Mouse (Mus musculus): ENCODE results near the gene Usb1.

Usb1 gene

GRCm38 (mm10) chr8:95335706-95336105 lies 3.6 kb downstream of the Usb1 start:
- WGBS, result 83% methylated on average over 1 of the region's 1 CpGs

GRCm38 (mm10) chr8:95341721-95342120 lies 9.6 kb downstream of the Usb1 start:
- 74% methylated on average over 5 of the region's 5 CpGs for whole genome bisulfite sequencing

DNA sequence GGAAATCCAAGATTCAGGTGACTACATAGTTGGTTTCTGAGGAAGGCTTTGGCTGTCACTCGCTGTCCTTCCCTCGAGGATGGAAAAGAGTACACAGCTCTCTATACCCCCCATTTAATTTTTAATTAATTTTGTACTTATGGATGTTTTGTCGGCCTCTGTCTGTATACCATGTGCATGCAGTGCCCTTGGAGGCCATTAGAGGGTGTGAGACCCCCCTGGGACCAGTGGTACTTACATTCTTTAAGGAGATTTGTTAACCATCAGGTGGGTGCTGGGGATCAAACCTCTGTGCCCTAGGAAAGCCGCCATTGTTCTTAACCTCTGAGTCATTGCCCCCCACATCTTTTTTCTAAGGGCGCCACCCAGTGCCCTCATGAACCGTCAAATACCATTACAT lies 12.6 kb downstream of the Usb1 start:
- 86% methylated on average over 6 of the region's 6 CpGs for WGBS

DNA sequence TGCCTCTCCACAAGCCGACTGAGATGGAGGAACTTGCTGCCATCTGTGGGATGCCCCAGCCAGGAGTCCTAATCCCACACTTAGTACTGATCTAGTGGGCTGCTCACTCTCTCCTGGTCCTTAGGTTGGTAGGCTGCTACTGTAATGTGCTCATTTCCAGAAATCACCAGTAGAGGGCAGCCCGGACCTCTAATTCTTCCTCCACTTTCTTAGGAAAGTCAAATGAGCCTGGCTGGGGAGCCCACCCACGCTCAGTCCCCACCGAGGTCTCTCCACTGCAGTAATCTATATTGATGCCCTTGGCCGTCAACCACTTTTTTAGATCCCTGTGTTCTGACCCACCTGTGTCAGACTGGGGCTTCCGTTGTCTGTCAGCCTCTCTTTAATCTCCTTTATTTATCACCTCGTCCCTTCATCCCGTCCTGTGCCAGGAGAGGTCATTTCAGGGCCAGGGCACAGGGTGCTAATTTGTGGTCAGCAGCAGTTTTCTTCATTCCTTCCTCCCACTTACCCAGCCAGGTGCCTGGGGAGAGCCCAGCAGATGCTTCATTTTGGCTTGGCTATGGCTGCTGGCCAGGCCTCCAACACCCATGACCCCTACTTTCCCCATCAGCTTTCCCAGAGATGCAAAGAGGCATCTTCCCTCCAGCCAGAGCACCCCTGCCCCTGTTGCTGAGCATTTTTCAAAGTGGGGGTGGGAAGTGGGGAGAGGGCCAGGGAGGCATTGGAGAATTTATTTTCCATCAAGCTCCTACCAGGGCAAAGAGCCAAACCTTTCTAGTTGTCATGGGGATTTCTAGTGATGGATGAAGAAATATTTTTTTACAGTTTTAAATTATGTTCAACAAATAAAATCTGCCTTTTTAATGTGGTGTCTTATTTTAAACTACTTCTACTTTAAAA lies 14.8 kb downstream of the Usb1 start:
- WGBS, result 36% methylated on average over 8 of the region's 8 CpGs

DNA sequence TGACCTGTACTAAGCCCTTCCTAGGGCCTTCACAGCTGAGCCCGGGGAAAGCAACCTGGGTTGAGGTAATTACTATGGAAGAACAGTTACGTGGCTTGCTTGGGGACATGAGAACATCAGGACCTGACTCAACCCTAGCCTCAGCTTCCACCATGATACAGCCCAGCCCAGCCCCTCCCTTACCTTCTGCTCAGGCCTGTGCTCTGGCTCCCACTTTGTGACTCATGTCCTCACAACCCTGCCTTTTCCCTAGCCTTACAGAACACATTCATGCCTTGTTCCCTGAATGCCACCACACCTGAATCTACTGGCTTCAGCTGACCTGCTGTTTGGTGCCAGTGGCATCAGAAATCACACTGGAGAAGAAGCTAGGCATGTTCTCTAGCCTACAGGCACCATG lies 16.3 kb downstream of the Usb1 start:
- 82% methylated on average over 2 of the region's 2 CpGs for WGBS

- 12% methylated on average over 19 of the region's 19 CpGs for WGBS
These were observed 16.9 kb downstream of the Usb1 start for GRCm38 (mm10) chr8:95348811-95349630.

GRCm38 (mm10) chr8:95351461-95351860 lies 19.4 kb downstream of the Usb1 start:
- 3% methylated on average over 15 of the region's 15 CpGs for WGBS

DNA sequence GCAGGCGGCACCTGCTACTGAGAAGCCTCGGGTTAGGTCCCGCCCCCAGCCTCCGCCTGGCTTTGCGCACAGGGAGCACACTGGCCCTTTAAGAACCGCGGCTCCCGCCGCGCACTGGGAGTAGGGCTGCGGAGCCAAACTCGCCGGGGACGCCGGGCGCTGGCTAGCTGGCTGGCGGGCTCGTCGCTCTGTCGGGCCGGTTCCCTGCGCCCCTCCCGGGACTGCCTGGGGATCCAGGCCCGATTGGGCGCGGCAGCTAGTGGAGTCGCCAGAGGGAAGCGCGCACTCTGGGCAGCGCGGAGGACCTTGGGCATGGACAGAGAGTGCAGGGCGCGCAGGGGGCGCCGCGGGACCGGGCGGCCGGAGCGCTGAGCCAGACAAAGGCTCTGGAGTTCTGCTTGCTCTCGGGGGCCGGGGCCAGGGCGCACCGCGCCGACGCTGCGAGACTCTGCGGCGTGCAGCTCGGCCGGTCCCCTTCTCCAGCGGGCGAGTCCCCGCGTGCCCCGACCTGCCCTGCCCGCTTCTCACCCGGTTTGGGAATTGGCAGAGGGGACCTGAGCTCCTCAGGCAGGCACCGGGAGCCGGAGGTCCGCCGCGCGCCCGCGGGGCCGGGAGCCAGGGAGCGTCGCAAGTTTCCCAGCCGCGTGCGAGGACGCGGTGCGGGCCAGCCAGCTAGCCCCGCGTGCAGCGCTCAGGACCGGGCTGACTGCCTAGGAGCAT lies 20.2 kb downstream of the Usb1 start, which contains the start of gene Mmp15:
Gene Mmp15 (plus strand): TSS at position 118 of the 720 bp plus-strand sequence.
- WGBS, result under 1% methylated on average over 80 of the region's 80 CpGs

DNA sequence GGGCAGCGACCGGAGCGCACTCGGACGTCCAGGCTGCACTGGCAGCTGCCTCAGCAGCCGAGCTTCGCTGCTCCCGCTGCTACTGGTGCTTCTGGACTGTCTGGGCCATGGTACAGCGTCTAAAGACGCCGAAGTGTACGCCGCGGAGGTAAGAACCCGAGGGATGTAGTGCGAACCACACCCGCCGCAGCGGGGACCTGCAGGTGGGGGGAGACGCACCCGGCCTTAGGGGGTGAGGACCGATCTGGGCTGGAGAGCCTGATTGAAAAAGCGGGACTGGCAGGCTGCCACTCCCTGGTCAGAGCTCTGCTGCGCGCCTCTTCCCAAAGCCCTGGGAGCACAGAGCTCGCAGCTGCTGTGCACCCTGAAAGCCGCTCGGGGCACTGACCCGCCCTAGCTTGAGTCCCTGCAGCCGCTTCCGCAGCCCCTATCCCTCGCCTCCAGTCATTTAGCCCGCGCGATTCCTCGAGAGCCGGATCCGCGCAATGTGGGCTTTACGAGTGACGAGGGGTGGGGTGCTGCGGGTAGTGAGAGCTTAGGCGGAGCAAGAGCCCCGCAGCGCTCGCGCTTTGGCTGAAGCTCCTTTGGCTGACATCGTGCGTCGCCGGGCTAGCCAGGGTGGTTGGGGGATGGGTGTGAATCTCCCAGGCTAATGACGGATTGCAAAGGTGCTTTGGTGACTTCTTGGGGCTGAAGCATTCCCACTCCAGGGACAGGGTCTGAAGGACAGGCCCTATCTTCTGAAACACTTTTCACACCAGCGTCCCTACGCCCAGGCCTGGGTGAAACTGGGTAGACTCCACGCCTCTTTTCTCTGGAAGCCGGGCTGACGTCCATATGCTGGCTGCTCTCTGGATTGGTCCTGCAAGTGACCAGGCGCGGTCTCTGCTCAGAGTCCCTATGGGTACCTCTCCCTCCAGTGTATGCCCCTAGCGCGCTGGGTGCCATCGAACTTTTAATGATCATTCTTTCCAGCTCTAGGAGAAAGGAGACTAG lies 21.1 kb downstream of the Usb1 start:
- 11% methylated on average over 62 of the region's 62 CpGs for WGBS

GRCm38 (mm10) chr8:95354606-95355005 lies 22.5 kb downstream of the Usb1 start:
- 96% methylated on average over 2 of the region's 2 CpGs for WGBS

DNA sequence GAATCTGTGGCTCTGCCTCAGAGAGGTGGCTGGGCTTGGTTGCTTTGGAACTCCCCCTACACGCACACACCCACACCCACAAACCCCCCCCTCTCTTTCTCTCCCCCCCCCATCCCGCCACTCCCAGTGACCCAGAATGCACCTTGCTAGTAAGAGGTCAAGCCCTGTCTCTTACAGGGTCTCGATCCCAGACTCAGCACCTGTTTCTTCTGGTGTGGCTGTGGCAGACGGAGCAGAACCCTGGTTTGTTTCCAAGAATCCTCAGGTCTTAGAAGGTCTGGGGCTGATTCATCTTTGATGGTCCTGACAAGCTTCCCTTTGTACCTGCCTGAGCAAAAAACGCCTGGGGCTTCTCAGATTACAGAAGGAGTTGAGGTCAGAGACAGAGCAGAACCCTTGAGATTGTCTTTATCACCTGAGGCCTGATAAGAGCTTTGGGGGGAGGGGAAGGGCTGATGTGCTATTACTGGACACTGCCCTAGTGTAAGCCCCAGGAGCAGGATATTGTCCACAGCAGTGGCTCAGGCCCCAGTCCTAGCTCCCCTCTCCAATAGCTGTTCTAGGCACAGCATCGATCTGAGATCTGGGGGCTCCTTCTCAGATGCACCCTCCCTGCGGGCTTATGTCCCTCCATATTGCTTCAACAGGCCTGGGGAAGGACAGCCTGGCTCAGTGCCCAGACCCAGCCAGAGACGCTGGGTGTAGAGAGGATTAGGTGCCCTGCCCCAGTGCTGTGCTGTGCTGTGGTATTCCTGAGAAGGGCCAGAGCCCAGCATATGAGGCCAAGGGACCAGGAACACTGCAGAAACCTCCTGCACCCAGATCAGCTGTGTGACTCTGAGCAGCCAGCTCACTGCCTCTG lies 26.7 kb downstream of the Usb1 start:
- 71% methylated on average over 8 of the region's 8 CpGs for WGBS

- 62% methylated on average over 7 of the region's 7 CpGs for WGBS
These were observed 28.3 kb downstream of the Usb1 start for GRCm38 (mm10) chr8:95360181-95361015.

DNA sequence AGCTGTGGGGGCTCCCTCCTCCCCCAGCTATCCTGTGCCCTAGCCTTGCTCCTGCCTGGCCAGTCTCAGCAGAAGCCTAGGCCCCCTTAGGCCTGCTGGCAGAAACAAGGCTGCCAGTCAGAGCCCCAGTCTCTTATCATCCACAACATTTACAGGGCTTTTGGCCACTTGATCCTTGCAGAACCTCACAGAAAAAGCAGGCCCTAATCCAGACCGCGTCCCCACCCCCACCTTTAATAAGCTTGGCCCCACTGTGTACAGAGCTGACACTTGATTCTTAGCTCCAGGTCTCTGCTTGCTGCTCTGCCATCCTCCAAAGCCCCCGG lies 28.9 kb downstream of the Usb1 start:
- WGBS, result 78% methylated on average over 3 of the region's 3 CpGs

GRCm38 (mm10) chr8:95362272-95362671 lies 30.2 kb downstream of the Usb1 start:
- 64% methylated on average over 6 of the region's 6 CpGs for WGBS

GRCm38 (mm10) chr8:95363849-95364248 lies 31.8 kb downstream of the Usb1 start:
- 99% methylated on average over 2 of the region's 2 CpGs for WGBS

DNA sequence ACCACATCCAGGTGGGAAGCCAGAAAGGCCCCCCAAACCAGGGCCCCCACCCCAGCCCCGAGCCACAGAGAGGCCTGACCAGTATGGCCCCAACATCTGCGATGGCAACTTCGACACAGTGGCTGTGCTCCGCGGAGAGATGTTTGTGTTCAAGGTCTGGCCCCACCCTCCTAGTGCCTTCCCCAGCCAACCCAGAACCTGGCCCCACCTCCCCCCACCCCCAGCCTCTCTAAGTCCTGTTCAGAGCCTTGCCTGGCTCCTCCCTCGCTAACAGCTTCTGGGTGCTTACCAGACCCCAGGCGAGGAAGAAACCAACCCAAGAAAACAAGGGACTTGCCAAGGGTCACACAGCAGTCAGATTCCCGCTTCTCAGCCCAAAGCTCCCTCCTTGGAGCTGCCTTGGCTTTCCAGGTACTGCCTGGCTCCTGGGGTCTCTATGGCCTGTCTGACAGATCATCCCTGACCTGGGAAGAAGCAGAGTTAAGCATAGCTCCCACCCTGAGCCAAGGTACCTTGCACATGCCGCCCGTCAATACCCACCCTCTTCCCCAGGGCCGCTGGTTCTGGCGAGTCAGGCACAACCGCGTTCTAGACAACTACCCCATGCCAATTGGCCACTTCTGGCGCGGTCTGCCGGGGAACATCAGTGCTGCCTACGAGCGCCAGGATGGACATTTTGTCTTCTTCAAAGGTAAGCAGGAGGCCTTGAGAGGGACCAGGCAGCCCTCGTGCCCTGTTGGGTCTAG lies 37.7 kb downstream of the Usb1 start:
- WGBS, result 82% methylated on average over 20 of the region's 20 CpGs

DNA sequence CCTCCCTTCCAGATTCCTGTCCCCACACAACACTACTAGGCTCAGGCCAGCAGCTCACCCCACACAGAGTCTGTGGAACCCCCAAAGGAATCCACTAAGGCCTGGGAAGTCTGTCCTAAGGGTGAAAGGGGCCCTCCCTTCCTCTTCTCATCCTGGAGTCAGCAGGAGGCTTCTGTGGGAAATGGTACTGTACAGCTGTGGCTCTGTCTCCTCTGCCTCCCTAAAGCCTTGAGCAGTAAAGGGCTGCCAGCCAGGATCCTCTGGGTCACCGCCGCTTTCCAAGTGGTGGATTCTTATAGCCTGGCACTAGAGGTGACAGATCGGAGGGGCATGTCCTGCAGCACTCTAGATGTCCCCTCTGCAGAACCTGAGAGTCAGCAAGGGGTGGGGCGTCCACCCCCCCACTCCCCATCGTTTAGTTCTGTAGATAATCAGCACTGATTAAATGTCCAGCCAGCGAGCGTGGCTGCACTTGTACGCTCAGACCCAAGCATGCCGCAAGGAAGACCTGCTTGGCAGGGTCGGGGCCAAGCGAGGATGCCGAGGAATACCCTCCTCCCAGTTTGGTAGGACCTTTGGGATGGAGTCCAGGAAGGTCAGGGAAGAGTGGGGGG lies 41.4 kb downstream of the Usb1 start:
- 74% methylated on average over 12 of the region's 12 CpGs for WGBS

- WGBS, result 73% methylated on average over 3 of the region's 3 CpGs
These were observed 42.3 kb downstream of the Usb1 start for GRCm38 (mm10) chr8:95374429-95374828.
